Mouse (Mus musculus) hindbrain, embryonic 16.5 days (tissue): Measurements from ENCODE around the gene Chchd3. TPM values are rescaled to one million over a fixed set of nuclear protein-coding genes. Genes with fewer than 3 reads are reported as not detected.

Experiments
- ATAC-seq: fragments of 200-750 bp; cut with Nextera tagmentation; 2 replicates; pipeline ENCODE4 v1.8.0; 2017; ENCODE audit warnings: moderate TSS enrichment, moderate library complexity
- H3K27ac ChIP-seq: fragments of 300-500 bp; sonication (generic); 2 replicates; pipeline ENCODE4 v1.5.1; 2014; ENCODE audit warnings: low read depth, mild to moderate bottlenecking, control low read depth, low read length, moderate library complexity
- H3K27me3 ChIP-seq: fragments of 300-500 bp; sonication (generic); replicated peaks from 2 replicates; pipeline ENCODE4 v1.6.1; 2014; ENCODE audit warnings: low read length; ENCODE audit not compliant: control insufficient read depth, insufficient read depth
- H3K36me3 ChIP-seq: fragments of 300-500 bp; sonication (generic); 2 replicates; pipeline ENCODE4 v1.6.1; 2014; ENCODE audit warnings: mild to moderate bottlenecking, low read length, moderate library complexity, mixed read lengths; ENCODE audit not compliant: control insufficient read depth, insufficient read depth
- H3K4me1 ChIP-seq: fragments of 300-500 bp; sonication (generic); 2 replicates; pipeline ENCODE4 v1.6.1; 2014; ENCODE audit warnings: low read depth, low read length; ENCODE audit not compliant: control insufficient read depth, insufficient read depth
- H3K4me2 ChIP-seq: fragments of 300-500 bp; sonication (generic); 2 replicates; pipeline ENCODE4 v1.6.1; 2014; ENCODE audit warnings: mild to moderate bottlenecking, low read length, control low read depth, moderate library complexity
- H3K4me3 ChIP-seq: fragments of 300-500 bp; sonication (generic); 2 replicates; pipeline ENCODE4 v1.5.1; 2014; ENCODE audit warnings: mild to moderate bottlenecking, low read length, control low read depth, moderate library complexity
- H3K9ac ChIP-seq: fragments of 300-500 bp; sonication (generic); 2 replicates; pipeline ENCODE4 v1.6.1; 2014; ENCODE audit warnings: low read depth, mild to moderate bottlenecking, control low read depth, low read length, moderate library complexity
- H3K9me3 ChIP-seq: fragments of 300-500 bp; sonication (generic); 2 replicates; pipeline ENCODE4 v1.6.1; 2014; ENCODE audit warnings: mild to moderate bottlenecking, low read length, moderate library complexity; ENCODE audit not compliant: control insufficient read depth
- WGBS: fragments of 180-500 bp; shearing (Covaris S2); extraction: QIAGEN DNeasy Blood & Tissue Kit; methylation state at CpG from one replicate; pipeline ENCODE4 v1.1.7; 2014; 5-methylcytosine and 5-hydroxymethylcytosine counted together
- polyA plus RNA-seq: library from polyadenylated mRNA; unstranded; fragments of >200 nt; fragmentation: Nextera tagmentation; extraction: Ambion mirVana; gene quantifications from 2 replicates; pipeline ENCODE4 v1.2.1, GENCODE M21; 2015

Gene Chchd3
- polyA plus RNA-seq, 1 experiment from 2014 or later: 124 TPM

DNA sequence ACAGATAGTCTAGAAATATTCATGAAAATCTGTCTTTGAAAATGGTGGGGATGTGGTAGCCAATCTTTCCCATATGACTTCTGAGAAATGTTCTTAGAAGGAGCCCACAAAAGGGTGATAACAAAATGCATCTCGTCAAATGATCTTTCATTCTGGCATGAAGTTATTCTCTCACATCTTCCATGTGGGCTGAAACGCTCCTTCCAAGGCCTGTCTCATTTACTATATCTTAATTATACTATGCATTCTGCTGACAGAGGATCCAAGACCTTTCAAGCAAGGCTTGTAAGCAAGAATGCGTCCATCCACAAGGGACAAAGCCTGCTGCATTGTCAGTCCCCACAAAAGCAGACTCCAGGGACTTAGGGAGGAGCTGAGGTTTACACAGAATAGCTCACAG lies 185.9 kb downstream of the Chchd3 start:
- Histone ChIP-seq H3K4me2 (no peak overlapping the region), H3K9ac (no peak overlapping the region), H3K27ac (no peak overlapping the region), H3K36me3 (no peaks in the 10 kb centered on the region), H3K4me3 (no peak overlapping the region), H3K4me1 (no peaks in the 10 kb centered on the region; the same call in 1 of the 2 replicates), H3K9me3 (no peaks in the 10 kb centered on the region), H3K27me3 (no peaks in the 10 kb centered on the region)
- WGBS: 29% methylated on average over 3 of the region's 3 CpGs
- ATAC-seq: no peak

DNA sequence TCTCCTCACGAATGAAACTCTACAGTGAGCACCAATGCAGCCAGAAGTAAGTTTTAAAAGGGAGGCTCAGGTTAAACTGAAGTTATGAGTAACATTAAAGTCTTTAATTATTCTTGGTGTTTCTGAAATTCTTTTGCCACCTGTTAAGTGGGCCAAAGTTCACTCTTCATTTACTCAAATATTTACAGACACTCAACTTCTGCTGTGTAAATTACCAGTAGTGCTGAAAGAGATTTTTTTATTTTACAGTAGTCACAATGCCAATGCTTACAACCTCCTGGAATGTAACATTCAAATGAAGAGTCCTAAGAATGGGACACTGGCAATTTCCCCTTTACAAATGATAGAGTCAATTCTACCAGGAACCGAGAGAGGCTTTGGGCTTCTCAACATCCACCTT lies 187.3 kb downstream of the Chchd3 start:
- ATAC-seq: no peak
- 90% methylated on average over 2 of the region's 2 CpGs for WGBS
- H3K9ac ChIP-seq: no peak overlapping the region

DNA sequence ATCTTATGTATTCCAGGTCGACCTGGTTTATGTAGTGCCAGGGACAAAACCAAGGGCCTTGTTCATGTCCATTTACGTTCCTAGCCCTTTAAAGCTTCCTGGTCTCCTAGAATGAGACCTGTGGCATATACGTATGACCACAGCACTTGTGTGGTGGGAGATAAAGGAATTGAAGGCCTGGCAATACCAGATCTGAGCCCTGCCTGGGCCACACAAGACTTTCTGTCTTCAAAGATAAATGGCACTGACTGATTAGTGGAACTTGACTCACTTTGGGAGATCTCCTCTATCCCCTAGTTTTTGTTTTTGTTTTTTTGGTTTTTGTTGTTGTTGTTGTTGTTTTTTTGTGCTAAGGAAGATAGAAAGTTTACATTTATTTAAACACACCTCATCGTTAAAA lies 209.1 kb downstream of the Chchd3 start:
- H3K27ac ChIP-seq: no peak overlapping the region

More for the DNA sequence above, 187.3 kb downstream of the Chchd3 start:
- Histone ChIP-seq H3K4me3 (no peak overlapping the region), H3K27ac (no peak overlapping the region), H3K4me2 (no peak overlapping the region), H3K27me3 (no peaks in the 10 kb centered on the region), H3K4me1 (no peaks in the 10 kb centered on the region; the same call in 1 of the 2 replicates), H3K36me3 (no peaks in the 10 kb centered on the region), H3K9me3 (no peaks in the 10 kb centered on the region)

DNA sequence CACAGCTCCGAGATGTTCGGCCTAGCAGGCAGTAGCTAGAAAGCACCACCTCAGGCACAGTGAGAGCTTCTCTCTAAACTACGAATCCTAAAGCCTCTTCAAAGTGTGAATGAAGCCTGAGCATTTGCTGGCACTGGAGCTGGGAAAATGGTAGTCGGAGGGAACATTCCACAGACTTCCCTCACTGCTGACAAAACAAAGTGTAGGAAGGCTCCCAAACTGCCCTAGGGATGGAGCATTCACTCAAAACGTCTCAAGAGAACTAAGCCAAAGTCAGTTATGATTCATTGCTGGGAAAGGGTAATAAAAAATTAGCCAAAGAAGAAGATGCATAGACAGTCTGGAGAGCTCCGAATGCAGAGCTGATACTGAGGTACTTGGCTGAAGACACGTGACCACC lies 211.1 kb downstream of the Chchd3 start:
- no peak overlapping the region for H3K4me3 ChIP-seq
- no peak for ATAC-seq
- no peak overlapping the region for H3K4me2 ChIP-seq
- H3K27ac ChIP-seq: no peak overlapping the region
- no peaks in the 10 kb centered on the region for H3K9me3 ChIP-seq
- H3K36me3 ChIP-seq: no peaks in the 10 kb centered on the region
- no peaks in the 10 kb centered on the region for H3K27me3 ChIP-seq
- WGBS: 92% methylated on average over 7 of the region's 7 CpGs
- no peak overlapping the region for H3K9ac ChIP-seq
- H3K4me1 ChIP-seq: no peaks in the 10 kb centered on the region

More for the DNA sequence above, 209.1 kb downstream of the Chchd3 start:
- no peaks in the 10 kb centered on the region for H3K4me1 ChIP-seq
- H3K4me2 ChIP-seq: no peak overlapping the region
- no peak overlapping the region for H3K4me3 ChIP-seq
- WGBS: 93% methylated on average over 4 of the region's 4 CpGs
- no peak for ATAC-seq
- H3K36me3 ChIP-seq: no peaks in the 10 kb centered on the region
- no peaks in the 10 kb centered on the region for H3K9me3 ChIP-seq
- H3K27me3 ChIP-seq: no peaks in the 10 kb centered on the region
- H3K9ac ChIP-seq: no peak overlapping the region

DNA sequence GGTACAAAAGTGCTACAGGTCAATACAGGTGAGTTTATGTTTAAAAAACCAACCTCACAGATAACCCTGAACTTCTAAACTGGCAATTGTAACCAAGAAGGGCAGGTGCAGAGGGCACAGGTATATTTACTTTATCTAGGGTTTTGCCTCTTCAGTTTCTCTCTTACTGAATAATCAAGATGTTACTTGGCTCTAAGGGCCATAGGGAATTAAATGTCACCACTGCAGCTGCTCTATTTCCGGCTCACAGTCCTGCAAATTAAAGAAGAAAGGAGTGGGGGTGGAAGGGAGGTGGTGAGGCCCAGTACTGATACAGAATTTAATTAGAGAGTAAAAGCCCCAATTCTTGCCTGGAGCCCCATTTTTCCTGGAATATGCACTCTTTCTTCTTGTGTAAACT lies 214.6 kb downstream of the Chchd3 start:
- no peaks in the 10 kb centered on the region for H3K27me3 ChIP-seq
- H3K9me3 ChIP-seq: no peaks in the 10 kb centered on the region
- no peak for ATAC-seq
- no peaks in the 10 kb centered on the region for H3K4me1 ChIP-seq
- no peak overlapping the region for H3K4me3 ChIP-seq
- WGBS: 22% methylated on average over 1 of the region's 1 CpGs
- H3K4me2 ChIP-seq: no peak overlapping the region
- no peaks in the 10 kb centered on the region for H3K36me3 ChIP-seq
- no peak overlapping the region for H3K9ac ChIP-seq
- no peak overlapping the region for H3K27ac ChIP-seq

DNA sequence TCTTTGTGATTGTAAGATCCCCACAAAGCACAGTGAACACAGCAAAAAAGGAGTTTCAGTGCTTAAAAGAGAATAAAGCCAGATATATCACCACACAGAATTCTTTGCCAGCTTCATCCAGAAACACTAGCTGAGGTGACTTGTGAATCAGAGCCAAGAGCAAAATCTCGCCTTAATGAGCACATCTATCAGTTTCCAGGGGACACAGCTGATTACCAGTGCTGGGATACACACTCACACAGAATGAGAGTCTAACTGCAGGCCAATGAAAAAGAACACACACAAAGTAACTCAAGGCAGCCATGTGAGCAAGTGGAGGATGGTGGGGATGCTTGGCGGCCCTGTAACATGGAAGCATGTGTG lies 222.1 kb downstream of the Chchd3 start:
- H3K9ac ChIP-seq: no peak overlapping the region
- no peaks in the 10 kb centered on the region for H3K27me3 ChIP-seq
- ATAC-seq: no peak
- H3K9me3 ChIP-seq: no peaks in the 10 kb centered on the region
- no peak overlapping the region for H3K4me3 ChIP-seq
- H3K4me1 ChIP-seq: peaks cover 6% of the 10 kb centered on the region
- H3K27ac ChIP-seq: no peak overlapping the region; the same call in 1 of the 2 replicates
- H3K4me2 ChIP-seq: no peak overlapping the region
- 61% methylated on average over 2 of the region's 2 CpGs for WGBS
- no peaks in the 10 kb centered on the region for H3K36me3 ChIP-seq

DNA sequence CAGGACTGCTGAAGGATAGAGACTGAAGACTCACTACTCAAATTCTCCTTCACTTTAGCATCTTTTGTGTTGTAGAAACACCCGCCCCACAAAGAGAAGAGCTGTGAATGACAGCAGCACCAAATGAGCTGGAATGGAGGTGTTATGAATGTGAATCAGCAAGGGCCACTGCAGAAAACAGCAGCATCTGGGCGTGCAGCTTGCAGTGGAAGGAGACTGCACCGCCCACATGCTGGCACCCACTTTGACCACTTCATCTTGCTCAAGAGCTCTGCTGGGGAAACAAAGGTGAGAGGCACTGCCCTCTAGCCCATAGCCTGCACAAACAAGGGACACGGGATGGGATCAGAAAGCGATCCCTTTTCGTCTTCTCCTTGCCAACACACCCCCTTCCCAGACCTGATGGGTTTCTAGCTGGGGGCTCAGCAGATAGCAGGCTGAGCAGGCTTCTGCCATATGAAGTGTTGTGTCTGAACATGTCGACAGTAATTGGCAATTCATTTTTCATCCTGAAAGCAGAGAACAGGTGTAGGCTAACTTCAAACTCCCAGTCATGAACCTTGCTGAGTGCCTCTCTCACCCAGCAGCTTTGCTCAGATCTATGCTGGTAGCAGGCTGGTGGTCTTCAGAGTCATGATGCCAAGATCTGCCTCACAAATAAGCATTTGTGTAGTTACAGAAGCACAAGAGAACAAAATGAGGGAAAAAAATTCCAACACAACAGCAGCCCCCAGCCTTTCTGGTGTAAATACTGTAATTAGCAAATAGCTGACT lies 222.7 kb downstream of the Chchd3 start:
- H3K9me3 ChIP-seq: no peaks in the 10 kb centered on the region
- peaks cover 6% of the 10 kb centered on the region for H3K4me1 ChIP-seq
- H3K4me3 ChIP-seq: no peak overlapping the region
- no peak overlapping the region for H3K4me2 ChIP-seq
- 42% methylated on average over 7 of the region's 7 CpGs for WGBS
- no peaks in the 10 kb centered on the region for H3K36me3 ChIP-seq
- no peak overlapping the region for H3K9ac ChIP-seq
- H3K27ac ChIP-seq: no peak overlapping the region
- no peaks in the 10 kb centered on the region for H3K27me3 ChIP-seq
- peak; percentile 54 for ATAC-seq

DNA sequence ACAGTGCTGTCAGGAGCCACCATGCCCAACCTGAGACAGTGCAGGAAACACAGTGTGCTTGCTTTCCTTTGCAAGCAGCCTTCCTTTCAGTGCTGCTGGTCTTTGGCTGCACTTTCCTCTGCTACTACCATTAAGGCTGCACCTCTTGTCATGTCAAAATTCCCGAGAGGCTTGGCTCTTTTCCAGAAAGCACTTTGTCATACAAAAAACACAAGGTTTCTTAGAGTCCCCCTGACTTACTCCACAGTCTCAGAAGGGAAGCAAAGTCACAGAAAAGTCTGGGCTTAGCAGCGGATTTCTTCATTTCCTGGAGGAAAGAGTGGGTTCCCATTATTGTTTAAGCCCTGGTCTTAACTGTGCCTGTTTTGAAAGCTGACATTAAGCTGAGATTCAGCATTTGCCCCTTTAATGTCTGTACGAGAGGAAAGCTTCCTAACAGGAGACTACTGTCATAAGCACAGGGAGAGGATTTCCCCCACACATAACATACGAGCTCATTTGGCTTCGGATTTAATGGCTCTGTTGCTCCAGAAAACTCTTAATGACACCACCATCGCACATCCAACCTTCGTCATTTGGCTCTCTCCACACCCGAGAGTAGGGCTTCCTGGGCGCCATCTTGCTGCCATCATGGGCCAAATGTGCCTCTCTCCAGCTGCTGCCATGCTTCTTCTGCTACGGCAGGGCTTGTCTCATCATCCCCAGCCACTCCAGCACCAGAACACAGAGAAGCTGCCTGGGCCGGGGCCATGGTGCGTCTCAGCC lies 236.0 kb downstream of the Chchd3 start:
- WGBS: 76% methylated on average over 12 of the region's 12 CpGs
- Histone ChIP-seq H3K36me3 (no peaks in the 10 kb centered on the region), H3K9me3 (no peaks in the 10 kb centered on the region), H3K4me2 (no peak overlapping the region), H3K9ac (no peak overlapping the region), H3K27me3 (no peaks in the 10 kb centered on the region), H3K4me3 (no peak overlapping the region), H3K27ac (no peak overlapping the region), H3K4me1 (peaks cover 2% of the 10 kb centered on the region; the same call in 1 of the 2 replicates)
- ATAC-seq: no peak

DNA sequence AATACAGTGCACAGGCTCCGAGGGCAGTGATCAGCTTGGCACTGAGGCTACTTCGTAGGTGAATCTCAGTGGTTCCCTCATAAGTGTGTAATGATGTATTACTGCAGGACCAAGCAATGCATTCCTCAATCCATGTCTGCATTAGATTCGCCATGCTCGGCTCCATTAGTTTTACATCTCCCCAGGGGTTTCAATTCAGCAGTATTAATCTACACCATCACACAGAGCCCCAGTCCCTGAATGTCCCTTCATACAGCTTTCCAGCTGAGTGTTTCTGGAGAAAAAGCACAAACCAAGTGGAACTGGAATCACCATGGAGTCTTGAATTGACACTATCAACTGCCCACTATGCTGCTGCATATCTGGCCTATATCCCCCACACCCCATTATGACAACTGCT lies 241.1 kb downstream of the Chchd3 start:
- no peak for ATAC-seq
- Histone ChIP-seq H3K36me3 (no peaks in the 10 kb centered on the region), H3K9ac (no peak overlapping the region), H3K9me3 (no peaks in the 10 kb centered on the region), H3K4me1 (no peaks in the 10 kb centered on the region), H3K4me2 (no peak overlapping the region), H3K4me3 (no peak overlapping the region), H3K27ac (no peak overlapping the region), H3K27me3 (no peaks in the 10 kb centered on the region)
- WGBS: 53% methylated on average over 4 of the region's 4 CpGs
